Mouse (Mus musculus) right cerebral cortex, postnatal 14 days (tissue): ENCODE data around the gene Mlh1.

Experiments used
- DNase-seq: peaks from one replicate; pipeline ENCODE4 v3.0.0; 2022

Gene Mlh1

DNA sequence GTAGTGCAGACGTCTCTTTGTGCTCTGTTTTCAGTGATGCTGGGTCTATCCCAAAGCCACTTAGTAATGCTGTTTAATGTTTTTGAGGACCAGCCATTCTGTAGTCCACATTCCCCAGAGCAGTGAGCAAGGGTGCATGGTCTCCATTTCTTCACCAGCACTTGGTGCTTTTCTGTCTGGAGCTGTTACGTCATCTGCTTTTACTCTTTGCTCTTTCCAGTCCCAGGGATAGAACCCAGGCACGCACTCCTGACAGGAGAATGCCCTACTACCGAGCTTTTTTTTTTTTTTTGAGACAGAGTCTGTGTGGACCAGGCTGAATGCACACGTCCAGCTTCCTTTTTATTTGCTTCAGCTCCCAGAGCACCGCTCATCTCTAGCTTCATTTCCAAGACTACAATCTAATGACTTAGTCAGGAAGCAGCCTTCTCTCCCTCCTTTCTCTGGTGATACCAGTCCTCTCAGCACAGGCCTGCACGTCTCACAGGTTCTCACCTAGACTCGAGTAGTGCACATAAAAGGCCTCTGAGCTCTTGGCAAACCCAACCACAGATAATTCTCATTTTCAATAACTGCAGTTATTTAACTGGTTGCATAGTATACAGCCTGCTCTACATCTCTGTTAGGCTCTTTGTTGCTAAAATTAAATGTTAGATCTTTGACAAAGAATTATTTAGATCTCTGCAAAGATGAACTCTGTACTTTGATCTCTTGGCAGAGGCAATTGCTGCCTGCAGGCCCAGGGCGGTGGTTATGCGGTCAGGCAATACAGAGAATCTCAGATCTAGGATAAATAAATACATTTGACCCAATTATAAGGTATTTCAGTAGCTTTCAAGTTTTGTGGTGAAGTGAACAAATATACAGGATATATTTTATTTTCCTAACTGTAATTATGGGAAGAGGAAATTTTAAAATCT is 60.2 kb downstream of the Mlh1 start:
- DNase-seq: no peak

- DNase-seq: no peak
These were observed 61.2 kb downstream of the Mlh1 start for GRCm38 (mm10) chr9:111210412-111210811.

DNA sequence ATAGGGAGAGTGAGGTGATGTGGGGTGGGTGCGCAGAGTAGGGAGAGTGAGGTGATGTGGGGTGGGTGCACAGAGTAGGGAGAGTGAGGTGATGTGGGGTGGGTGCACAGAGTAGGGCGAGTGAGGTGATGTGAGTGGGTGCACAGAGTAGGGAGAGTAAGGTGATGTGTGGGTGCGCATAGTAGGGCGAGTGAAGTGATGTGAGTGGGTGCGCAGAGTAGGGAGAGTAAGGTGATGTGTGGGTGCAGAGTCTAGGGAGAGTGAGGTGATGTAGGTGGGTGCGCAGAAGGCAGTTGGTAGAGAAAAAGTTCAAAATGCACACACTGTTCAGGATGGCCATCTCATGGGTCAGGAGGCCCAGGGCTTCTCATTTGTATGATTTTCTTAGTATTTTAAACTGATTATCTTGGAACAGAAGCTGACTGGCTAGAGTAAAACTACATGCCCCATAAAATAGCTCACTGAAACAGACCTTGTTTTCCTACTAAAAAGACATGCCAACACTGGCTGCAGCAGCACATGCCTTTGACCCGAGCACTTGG is 62.4 kb downstream of the Mlh1 start:
- DNase-seq: no peak

DNA sequence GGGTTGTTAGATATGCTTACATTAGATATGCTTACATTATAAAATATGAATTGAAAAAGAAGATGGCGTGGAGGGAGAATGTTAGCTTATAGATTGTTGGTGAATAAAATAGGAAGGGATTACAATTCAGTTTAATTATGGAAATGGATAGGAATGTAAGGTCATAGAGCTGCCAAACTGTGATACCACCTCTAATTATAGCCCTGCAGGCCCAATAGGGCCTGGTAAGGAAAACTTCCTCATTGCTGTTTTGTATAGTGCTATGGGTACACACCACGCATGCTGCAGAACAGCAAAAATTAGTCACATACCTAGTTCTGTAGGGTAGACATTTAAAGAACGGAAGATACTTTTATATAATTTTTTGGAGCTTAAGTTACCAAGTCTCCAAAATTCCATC is 63.4 kb downstream of the Mlh1 start:
- no peak for DNase-seq

DNA sequence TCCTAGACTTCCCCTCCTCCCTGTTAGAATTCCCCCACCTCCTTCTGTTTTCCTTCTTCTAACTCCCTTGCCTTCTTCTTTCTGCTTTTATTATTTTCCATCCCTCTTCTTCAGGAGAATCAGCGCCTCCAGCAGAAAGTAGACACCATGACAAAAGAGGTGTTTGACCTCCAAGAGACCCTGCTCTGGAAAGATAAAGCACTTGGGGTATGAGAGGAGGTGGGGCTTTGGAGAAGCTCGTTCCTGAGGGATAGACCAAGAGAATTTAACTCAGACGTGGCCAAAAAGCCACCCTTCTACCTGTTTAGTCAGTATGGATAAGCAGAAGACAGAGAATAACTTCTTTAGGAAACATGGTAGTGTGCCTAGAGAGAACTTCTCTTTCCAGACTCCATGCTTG is 63.9 kb downstream of the Mlh1 start:
- DNase-seq: no peak

DNA sequence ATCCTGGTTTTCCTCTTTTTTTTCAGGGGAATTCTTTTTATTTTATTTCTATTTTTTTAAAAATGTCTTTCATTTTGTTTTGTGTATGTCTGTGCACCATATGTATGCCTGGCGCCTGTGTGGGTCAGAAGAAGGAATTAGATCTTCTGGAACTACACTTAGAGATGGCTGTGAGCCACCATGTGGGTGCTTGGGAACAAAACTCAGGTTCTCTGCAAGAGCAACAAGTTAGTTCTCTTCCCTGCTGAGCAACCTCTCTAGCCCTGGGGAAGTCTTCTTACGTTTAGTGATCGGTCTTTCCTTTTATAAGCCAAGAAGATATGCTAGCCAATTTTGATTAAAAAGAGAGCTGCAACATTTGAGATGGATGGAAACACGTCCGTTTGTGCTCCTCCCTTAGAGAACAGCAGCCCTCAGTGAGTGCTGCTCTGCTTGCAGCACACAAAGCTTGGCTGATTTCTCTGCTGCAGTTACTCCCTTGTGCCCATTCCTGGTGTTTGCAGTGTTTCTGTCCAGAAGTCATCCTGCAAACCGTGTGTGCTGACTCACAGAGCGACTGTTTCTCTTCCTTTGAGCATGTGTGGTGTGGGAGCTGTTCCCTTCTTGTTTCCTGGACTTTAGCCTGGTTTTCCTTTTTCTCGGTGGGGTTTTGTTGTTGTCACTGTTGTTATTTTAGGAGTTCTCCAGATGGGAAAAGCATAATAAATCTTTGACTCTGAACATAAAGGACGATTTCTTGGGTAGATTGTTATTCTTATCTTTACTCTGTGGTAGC is 66.8 kb downstream of the Mlh1 start:
- no peak for DNase-seq

DNA sequence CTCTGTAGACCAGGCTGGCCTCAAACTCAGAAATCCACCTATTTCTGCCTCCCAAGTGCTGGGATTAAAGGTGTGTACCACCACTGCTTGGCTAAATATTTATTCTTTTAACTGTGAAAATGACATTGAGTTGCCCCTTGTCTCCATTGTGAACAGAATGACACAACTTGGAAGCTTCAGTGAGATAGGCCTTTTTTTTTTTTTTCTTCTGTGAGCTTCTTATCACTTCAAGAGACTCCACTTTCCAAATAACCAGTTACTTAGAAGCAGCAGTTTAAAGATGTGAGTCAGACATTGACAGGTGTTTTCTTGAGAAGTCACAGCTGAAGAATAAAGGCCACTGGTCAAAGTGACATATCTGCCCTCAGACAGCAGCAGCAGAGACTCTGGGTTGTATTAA is 71.4 kb downstream of the Mlh1 start:
- no peak for DNase-seq

- no peak for DNase-seq
These were observed 73.3 kb downstream of the Mlh1 start for GRCm38 (mm10) chr9:111198332-111198731.

GRCm38 (mm10) chr9:111197712-111198111 is 73.9 kb downstream of the Mlh1 start:
- no peak for DNase-seq

DNA sequence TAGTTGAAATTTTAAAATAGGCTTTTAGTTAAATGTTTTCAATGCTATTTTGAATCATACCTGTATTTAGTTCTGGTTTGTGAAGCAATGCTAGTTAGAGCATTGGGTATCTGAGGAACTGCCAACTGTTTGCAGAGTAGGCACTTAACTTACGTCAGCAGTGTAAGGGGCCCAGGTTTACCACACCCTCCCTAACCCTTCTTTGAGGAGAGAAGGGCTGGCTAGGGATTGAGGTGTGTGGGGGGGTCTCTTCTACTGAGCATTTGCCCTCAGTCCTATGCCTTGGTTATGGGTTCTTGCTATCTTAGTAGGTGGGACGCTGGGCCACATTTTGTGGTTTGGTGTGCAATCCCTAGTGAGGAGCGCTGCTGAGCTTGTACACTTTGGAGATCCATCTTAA is 74.5 kb downstream of the Mlh1 start:
- DNase-seq: no peak

GRCm38 (mm10) chr9:111193211-111193610 is 78.4 kb downstream of the Mlh1 start:
- no peak for DNase-seq

GRCm38 (mm10) chr9:111188731-111189130 is 82.9 kb downstream of the Mlh1 start:
- no peak for DNase-seq

GRCm38 (mm10) chr9:111186861-111187260 is 84.7 kb downstream of the Mlh1 start:
- no peak for DNase-seq

GRCm38 (mm10) chr9:111184929-111185328 is 86.7 kb downstream of the Mlh1 start:
- no peak for DNase-seq

GRCm38 (mm10) chr9:111182176-111182575 is 89.4 kb downstream of the Mlh1 start:
- no peak for DNase-seq

DNA sequence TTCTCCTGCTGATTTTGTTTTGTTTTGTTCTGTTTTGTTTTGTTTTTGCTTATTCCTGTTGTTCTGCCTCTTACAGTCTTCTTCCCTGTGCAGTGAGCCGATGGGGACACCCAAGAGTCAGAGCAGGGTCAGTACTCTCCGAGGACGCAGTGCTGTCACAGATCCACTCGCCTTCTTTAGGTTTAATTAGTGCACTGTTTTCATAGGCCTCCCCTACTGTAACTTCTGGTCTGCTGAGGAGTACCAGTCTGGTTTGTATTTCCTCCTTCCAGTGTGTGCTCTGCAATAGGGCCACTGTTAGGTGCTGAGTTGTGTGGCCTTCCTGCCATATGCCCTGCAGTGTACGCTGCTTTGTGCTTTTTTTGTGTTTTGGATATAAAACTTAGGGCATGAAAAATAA is 92.6 kb downstream of the Mlh1 start:
- no peak for DNase-seq
